24 mouse cellular contexts compared by ENCODE assay signal in genomic region chr1:161932286-161932685, GRCm38 (mm10). TPM values are rescaled to one million over a fixed set of nuclear protein-coding genes. Genes with fewer than 3 reads are reported as not detected.
DNase-seq lines count a peak whose midpoint lies in the region; ATAC-seq lines count a peak whose summit lies in the region.
"Had no signal": no experiment of that assay in that cellular context is flagged by ENCODE, and none has a peak within 500 bp of the region (broad histone marks: within the 10 kb centered on the region; RNA-seq: fewer than 3 reads in every experiment).

No protein-coding gene starts in this region.

- ATAC-seq in neural tube, embryonic 13.5 days (ENCODE audit: low read depth), result no peak
- ATAC-seq: activated CD4-positive, CD25-positive, alpha-beta regulatory T cell, adult 4 months; CD4-positive, CD25-positive, alpha-beta regulatory T cell, adult 4 months; forebrain, embryonic 13.5 days; forebrain, embryonic 15.5 days; Patski had no signal

- intact Hi-C loops in heart, postnatal 10 days (cut with DNase I), result no loop called here

- no peak overlapping the region for H3K4me3 ChIP-seq in heart, embryonic 10.5 days
- no peak overlapping the region for H3K4me3 ChIP-seq in neural tube, embryonic 13.5 days
- H3K4me3 ChIP-seq: embryonic facial prominence, embryonic 10.5 days; embryonic facial prominence, embryonic 12.5 days; forebrain, embryonic 13.5 days; forebrain, embryonic 15.5 days had no signal

- H3K4me1 ChIP-seq in heart, embryonic 10.5 days, result no peaks in the 10 kb centered on the region
- H3K4me1 ChIP-seq in neural tube, embryonic 13.5 days (replicated peaks), result peaks cover 10% of the 10 kb centered on the region
- H3K4me1 ChIP-seq: embryonic facial prominence, embryonic 12.5 days; forebrain, embryonic 13.5 days; forebrain, embryonic 15.5 days had no signal

- no peak overlapping the region for H3K9ac ChIP-seq in neural tube, embryonic 13.5 days
- H3K9ac ChIP-seq: embryonic facial prominence, embryonic 12.5 days; forebrain, embryonic 13.5 days; forebrain, embryonic 15.5 days had no signal

- 83% methylated on average over 4 of the region's 4 CpGs for WGBS in heart, embryonic 10.5 days
- 81% methylated on average over 4 of the region's 4 CpGs for WGBS in neural tube, embryonic 13.5 days

- H3K4me2 ChIP-seq in neural tube, embryonic 13.5 days, result 0 out of 2 replicates have a peak overlapping the region, but pooled peaks have one; percentile 17
- H3K4me2 ChIP-seq: embryonic facial prominence, embryonic 12.5 days; forebrain, embryonic 13.5 days; forebrain, embryonic 15.5 days had no signal

- H3K9me3 ChIP-seq in heart, embryonic 10.5 days, result no peaks in the 10 kb centered on the region
- no peaks in the 10 kb centered on the region for H3K9me3 ChIP-seq in neural tube, embryonic 13.5 days
- H3K9me3 ChIP-seq: embryonic facial prominence, embryonic 10.5 days; embryonic facial prominence, embryonic 12.5 days; forebrain, embryonic 13.5 days; forebrain, embryonic 15.5 days; G1E had no signal

- no peaks in the 10 kb centered on the region for H3K36me3 ChIP-seq in heart, embryonic 10.5 days
- H3K36me3 ChIP-seq in neural tube, embryonic 13.5 days, result no peaks in the 10 kb centered on the region
- H3K36me3 ChIP-seq: embryonic facial prominence, embryonic 10.5 days; embryonic facial prominence, embryonic 12.5 days; forebrain, embryonic 15.5 days; G1E had no signal

- DNase-seq in heart, adult 11 months, result peak; percentile 28
- no peak for DNase-seq in heart, embryonic 10.5 days (ENCODE audit: low spot score)
- no peak for DNase-seq in neural tube, embryonic 10.5 days (ENCODE audit: extremely low spot score, low spot score)
- no peak for DNase-seq in heart, postnatal 10 days
- DNase-seq: adrenal gland, adult 8-10 months; adrenal gland, postnatal 14 days; adrenal gland, postnatal 36 days; B cell, adult 2 months; cerebellum, adult 11-12 months; cerebellum, adult 2 months; cerebellum, adult 9-10 months; cerebellum, postnatal 25 days had no signal

- H3K27me3 ChIP-seq in heart, embryonic 10.5 days (ENCODE audit: insufficient read depth, poor library complexity, severe bottlenecking), result no peaks in the 10 kb centered on the region
- H3K27me3 ChIP-seq in neural tube, embryonic 13.5 days, result no peaks in the 10 kb centered on the region
- H3K27me3 ChIP-seq: CH12.LX; embryonic facial prominence, embryonic 12.5 days; forebrain, embryonic 13.5 days; forebrain, embryonic 15.5 days; Patski had no signal

- H3K27ac ChIP-seq in heart, embryonic 10.5 days, result no peak overlapping the region
- no peak overlapping the region for H3K27ac ChIP-seq in neural tube, embryonic 13.5 days (replicated peaks)
- H3K27ac ChIP-seq: embryonic facial prominence, embryonic 10.5 days; embryonic facial prominence, embryonic 12.5 days; forebrain, embryonic 13.5 days; forebrain, embryonic 15.5 days had no signal

RNA-seq across cellular contexts. Expression of gene Pigc, which starts 36.7 kb away (rescaled TPM):
- 24.0 and 29.9 TPM in 2 replicates for polyA plus RNA-seq in heart, embryonic 10.5 days (2016; fragmentation: Nextera tagmentation; extraction: Ambion mirVana)
- 35.9 and 36.5 TPM in 2 replicates for polyA plus RNA-seq in neural tube, embryonic 13.5 days (2015; fragmentation: Nextera tagmentation; extraction: Ambion mirVana)
- total RNA-seq in heart, postnatal 10 days (2021), result 10 to 100 TPM; 20.6 to 21.9 TPM

RNA-seq across cellular contexts. Expression of gene 4930558K02Rik, which starts 47.1 kb away (rescaled TPM):
- not detected in 2 replicates for polyA plus RNA-seq in heart, embryonic 10.5 days (2016; fragmentation: Nextera tagmentation; extraction: Ambion mirVana)
- not detected in 2 replicates for polyA plus RNA-seq in neural tube, embryonic 13.5 days (2015; fragmentation: Nextera tagmentation; extraction: Ambion mirVana)
- total RNA-seq in heart, postnatal 10 days (2021), result not detected
- total RNA-seq: adrenal gland, adult 8-10 months; adrenal gland, postnatal 14 days; adrenal gland, postnatal 36 days; CH12.LX; G1E had no signal
- polyA plus RNA-seq: activated CD4-positive, CD25-positive, alpha-beta regulatory T cell, adult 4 months; CD4-positive, CD25-positive, alpha-beta regulatory T cell, adult 4 months; cerebellum, adult 2 months; embryonic facial prominence, embryonic 10.5 days; embryonic facial prominence, embryonic 12.5 days; embryonic facial prominence, embryonic 14.5 days; forebrain, embryonic 11.5 days; forebrain, embryonic 13.5 days; G1E; Patski had no signal

RNA-seq across cellular contexts. Expression of gene Suco, which starts 55.8 kb away (rescaled TPM):
- polyA plus RNA-seq in heart, embryonic 10.5 days (2016; fragmentation: Nextera tagmentation; extraction: Ambion mirVana), result 23.4 and 26.1 TPM in 2 replicates
- 24.9 and 33.0 TPM in 2 replicates for polyA plus RNA-seq in neural tube, embryonic 13.5 days (2015; fragmentation: Nextera tagmentation; extraction: Ambion mirVana)
- total RNA-seq in heart, postnatal 10 days (2021), result 10 to 100 TPM; 17.4 to 23.4 TPM
